Mouse (Mus musculus): ENCODE measurements around the gene Nfatc2.

- TF ChIP-seq CTCF (IDR thresholded peaks at IDR 0.05; ENCODE audit: borderline replicate concordance, insufficient read depth, low read length) (no peak), POLR2A (IDR thresholded peaks at IDR 0.05; ENCODE audit: low read depth, low read length) (no peak)
These were observed 12.7 kb downstream of the Nfatc2 start for GRCm38 (mm10) chr2:168588591-168589367.

Measured in embryonic fibroblast, embryonic 13.5 days (primary cell).